Mouse (Mus musculus) naive thymus-derived CD4-positive, alpha-beta T cell, adult 2 months (primary cell): ENCODE data around the gene Mrpl48.

Experiments used
- DNase-seq: peaks from one replicate; pipeline ENCODE4 v3.0.0-alpha.2; 2011; ENCODE audit warnings: low read depth

The Mrpl48 gene

GRCm38 (mm10) chr7:100608130-100608741, at the start of gene Mrpl48:
Gene Mrpl48 (minus strand): TSS chr7:100608301.
- DNase-seq = no peak

GRCm38 (mm10) chr7:100656739-100657138, 48.6 kb upstream of the Mrpl48 start:
- DNase-seq = no peak

GRCm38 (mm10) chr7:100654441-100654840, 46.3 kb upstream of the Mrpl48 start:
- DNase-seq = no peak

- no peak for DNase-seq
These were observed 45.6 kb upstream of the Mrpl48 start for GRCm38 (mm10) chr7:100653480-100654266.

- DNase-seq = peak; percentile 9
These were observed 42.9 kb upstream of the Mrpl48 start for GRCm38 (mm10) chr7:100651011-100651410.

- DNase-seq = no peak
These were observed 42.3 kb upstream of the Mrpl48 start for GRCm38 (mm10) chr7:100650421-100650820.

- DNase-seq = no peak
These were observed 41.7 kb upstream of the Mrpl48 start for GRCm38 (mm10) chr7:100649826-100650225.

GRCm38 (mm10) chr7:100649095-100649494, 41.0 kb upstream of the Mrpl48 start:
- no peak for DNase-seq

GRCm38 (mm10) chr7:100645147-100645546, 37.0 kb upstream of the Mrpl48 start:
- DNase-seq = peak; percentile 57

- no peak for DNase-seq
These were observed 34.3 kb upstream of the Mrpl48 start for GRCm38 (mm10) chr7:100642413-100642812.

GRCm38 (mm10) chr7:100637657-100638056, 29.6 kb upstream of the Mrpl48 start:
- peak; percentile 59 for DNase-seq

- DNase-seq = no peak
These were observed 16.4 kb upstream of the Mrpl48 start for GRCm38 (mm10) chr7:100624538-100624937.

GRCm38 (mm10) chr7:100622277-100622676, 14.2 kb upstream of the Mrpl48 start:
- peak; percentile 54 for DNase-seq

- DNase-seq = no peak
These were observed 8.2 kb upstream of the Mrpl48 start for GRCm38 (mm10) chr7:100616121-100616857.

- no peak for DNase-seq
These were observed 809 bp upstream of the Mrpl48 start for GRCm38 (mm10) chr7:100608910-100609309.

GRCm38 (mm10) chr7:100607214-100608129, 629 bp downstream of the Mrpl48 start, which contains the start of gene Rab6a:
Gene Rab6a (plus strand): TSS chr7:100607410.
- DNase-seq = peak; percentile 97

- DNase-seq = no peak
These were observed 7.9 kb downstream of the Mrpl48 start for GRCm38 (mm10) chr7:100600211-100600610.

- no peak for DNase-seq
These were observed 14.8 kb downstream of the Mrpl48 start for GRCm38 (mm10) chr7:100593349-100593748.

- no peak for DNase-seq
These were observed 16.6 kb downstream of the Mrpl48 start for GRCm38 (mm10) chr7:100591522-100591852.

- DNase-seq = peak; percentile 91
These were observed 17.1 kb downstream of the Mrpl48 start for GRCm38 (mm10) chr7:100590845-100591521.

GRCm38 (mm10) chr7:100590504-100590844, 17.6 kb downstream of the Mrpl48 start:
- no peak for DNase-seq
